Mouse (Mus musculus) cerebellum, adult 9-11 months (tissue): Measurements from ENCODE around the gene Dhx37.
"Not testable (repeated sequence)": the region's sequence is repeated elsewhere in the genome, so short reads cannot be mapped to it uniquely, and the experiment has no call there.

Source experiments
- DNase-seq: peaks from one replicate; pipeline ENCODE4 v3.0.0; 2022

Dhx37 gene

GRCm38 (mm10) chr5:125448026-125448425 lies 14.1 kb upstream of the Dhx37 start:
- DNase-seq: no peak

GRCm38 (mm10) chr5:125446344-125446743 lies 12.4 kb upstream of the Dhx37 start:
- DNase-seq: no peak

DNA sequence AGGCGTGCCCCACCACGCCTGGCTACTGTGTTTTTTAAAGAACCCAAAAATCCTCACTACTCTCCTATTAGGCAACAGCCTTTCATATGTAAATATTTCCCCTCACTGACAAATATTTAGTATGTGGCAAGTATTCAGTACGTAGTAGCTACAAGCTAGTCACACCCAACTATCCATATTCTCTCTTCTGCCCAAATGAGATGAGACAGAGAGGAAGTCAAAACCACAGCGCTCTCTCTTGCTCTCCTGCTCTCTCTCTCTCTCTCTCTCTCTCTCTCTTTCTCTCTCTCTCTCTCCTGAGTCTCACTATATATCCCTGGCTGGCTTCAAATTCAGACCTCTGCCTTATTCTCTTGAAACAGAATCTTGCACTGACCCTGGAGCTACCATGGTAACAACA lies 10.6 kb upstream of the Dhx37 start:
- DNase-seq: no peak

DNA sequence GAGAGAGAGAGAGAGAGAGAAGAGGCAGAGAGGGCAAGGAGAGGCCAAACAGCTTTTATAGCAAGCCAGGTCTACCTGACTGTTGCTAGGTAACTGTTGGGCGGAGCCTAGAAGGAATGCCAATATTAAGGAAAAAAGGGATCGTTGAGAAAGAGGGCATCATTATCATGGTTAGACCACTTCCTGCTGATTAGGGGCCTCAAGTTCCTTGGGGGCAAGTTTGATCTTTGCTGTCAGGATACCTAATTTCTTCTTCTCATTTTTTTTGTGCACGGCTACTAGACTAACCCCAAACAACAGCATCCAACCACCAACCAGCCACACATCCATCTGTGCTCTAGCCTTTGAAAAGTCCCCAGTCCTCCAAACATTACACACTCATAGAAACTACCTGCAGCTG lies 10.0 kb upstream of the Dhx37 start:
- DNase-seq: no peak

- DNase-seq: no peak
Observed at GRCm38 (mm10) chr5:125443335-125443734, 9.4 kb upstream of the Dhx37 start.

- no peak for DNase-seq
Observed at GRCm38 (mm10) chr5:125442136-125442995, 8.4 kb upstream of the Dhx37 start.

DNA sequence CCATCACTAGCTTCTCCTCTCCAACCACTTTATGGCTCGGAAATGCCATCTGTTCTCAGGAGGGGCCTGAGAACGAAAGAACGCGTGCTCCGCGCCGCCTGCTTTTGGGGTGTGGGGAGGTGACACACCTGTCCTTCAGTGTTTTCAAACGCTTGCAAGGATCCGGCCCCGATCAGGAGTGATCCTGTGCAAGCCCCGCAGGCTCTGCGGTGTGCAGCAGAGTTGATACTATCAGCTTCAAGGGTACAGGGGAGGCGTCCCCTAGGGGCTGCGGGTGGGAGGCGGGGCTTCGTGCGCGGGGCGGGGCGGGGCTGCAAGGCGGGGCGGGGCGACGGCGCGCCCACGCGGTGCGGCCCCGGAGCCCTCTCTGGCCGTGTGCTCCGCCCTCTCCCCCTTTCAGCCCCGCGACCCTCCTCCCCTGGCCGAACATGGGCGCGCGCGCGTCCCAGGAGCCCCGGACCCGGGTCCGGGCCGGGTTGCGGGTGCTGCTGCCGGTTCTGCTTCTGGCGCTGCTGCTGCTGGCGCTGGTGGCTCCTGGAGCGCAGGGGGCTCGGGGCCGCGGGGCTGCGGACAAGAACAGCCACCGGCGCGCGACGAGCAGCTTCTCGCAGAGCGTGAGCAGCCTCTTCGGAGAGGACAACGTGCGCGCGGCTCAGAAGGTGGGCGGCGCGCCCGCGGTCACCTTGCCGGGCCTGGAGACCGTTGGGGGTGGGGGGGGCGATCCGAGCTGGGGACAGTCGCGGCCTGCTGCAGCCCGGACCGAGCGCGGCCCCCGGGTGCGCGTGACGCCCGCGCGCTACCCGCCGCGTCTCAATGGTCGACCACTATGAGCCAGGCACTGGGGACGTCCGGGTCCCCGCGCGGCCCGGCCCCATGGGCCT lies 7.6 kb upstream of the Dhx37 start, which contains the start of gene Bri3bp:
Gene Bri3bp, plus strand, starts transcription at position 335 of the 881 bp plus-strand sequence.
- DNase-seq: peak; percentile 66

DNA sequence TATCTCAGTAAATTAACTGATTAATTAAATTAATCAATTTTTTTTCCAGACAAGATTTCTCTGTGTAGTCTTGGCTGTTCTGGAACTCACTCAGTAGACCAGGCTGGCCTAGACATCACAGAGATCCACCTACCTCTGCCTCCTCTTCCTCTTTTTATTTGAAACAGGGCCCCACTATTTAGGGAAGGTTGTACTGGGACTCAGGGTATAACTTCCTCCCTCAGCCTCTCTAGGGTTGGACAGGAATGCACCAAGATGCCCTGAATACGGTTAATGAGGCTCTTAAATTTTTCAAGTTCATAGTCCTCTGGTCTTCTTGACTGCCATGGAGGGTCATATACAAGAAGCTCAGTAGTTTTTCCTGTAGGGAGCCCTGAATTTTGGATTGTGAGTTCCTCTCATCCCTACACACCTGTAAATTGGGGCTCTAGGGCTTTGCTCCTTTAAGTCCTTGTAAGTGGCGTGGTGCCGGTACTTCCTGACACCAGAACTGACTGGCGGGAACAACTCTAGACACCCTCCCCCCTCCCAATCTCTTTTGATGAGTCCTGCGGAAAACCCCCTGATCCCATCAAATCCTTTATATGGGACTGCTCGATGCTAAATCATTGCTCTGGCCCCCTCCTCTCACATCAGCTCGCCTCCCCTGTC lies 6.8 kb upstream of the Dhx37 start:
- DNase-seq: no peak

DNA sequence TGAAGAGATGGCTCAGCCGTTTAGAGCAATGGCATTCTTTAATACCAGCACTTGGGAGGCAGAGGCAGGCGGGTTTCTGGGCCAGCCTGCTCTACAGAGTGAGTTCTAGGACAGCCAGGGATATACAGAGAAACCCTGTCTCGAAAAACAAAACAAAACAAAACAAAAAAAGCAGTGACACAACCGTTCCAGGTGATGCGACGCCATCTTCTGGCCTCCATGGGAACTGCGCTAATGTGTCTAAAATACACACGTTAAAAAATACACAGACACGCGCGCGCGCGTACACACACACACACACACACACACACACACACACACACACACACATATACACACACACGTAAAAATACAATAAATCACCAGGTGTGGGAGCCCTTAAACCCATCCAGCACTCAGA lies 426 bp upstream of the Dhx37 start:
- DNase-seq: not testable (repeated sequence)

DNA sequence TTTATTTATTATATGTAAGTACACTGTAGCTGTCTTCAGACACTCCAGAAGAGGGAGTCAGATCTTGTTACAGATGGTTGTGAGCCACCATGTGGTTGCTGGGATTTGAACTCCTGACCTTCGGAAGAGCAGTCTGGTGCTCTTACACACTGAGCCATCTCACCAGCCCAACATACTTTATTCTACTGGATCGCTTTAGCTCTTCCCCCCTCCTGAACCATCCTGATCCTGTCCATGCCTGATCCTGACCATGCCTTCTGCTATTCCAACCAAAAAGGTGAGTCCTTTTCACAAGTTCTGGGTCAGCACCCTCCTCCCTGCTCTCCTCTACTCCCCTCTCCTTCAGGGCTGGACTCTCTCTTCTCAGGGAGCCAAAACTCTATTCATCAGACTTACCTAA lies 1.6 kb downstream of the Dhx37 start:
- DNase-seq: not testable (repeated sequence)

DNA sequence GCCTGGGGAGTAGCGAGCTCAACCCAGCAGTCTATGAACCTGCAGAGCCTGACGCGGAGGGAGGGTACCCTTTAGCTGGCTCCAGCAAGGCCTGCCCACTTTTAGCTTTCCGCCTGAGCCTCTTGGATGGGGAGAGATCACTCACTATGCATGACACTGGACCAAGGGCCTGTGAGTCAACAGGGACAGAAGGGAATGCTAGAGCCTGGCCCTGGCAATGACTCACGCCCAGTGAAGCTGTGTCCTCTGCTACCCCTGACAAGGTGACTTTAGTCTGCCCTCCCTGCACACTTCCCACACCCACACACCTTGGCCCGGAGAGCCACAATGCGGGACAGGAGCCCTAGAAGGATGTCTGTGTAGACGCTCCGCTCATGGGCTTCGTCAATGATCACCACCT lies 7.6 kb downstream of the Dhx37 start:
- no peak for DNase-seq

- DNase-seq: no peak
Observed at GRCm38 (mm10) chr5:125425698-125426276, 8.1 kb downstream of the Dhx37 start.

DNA sequence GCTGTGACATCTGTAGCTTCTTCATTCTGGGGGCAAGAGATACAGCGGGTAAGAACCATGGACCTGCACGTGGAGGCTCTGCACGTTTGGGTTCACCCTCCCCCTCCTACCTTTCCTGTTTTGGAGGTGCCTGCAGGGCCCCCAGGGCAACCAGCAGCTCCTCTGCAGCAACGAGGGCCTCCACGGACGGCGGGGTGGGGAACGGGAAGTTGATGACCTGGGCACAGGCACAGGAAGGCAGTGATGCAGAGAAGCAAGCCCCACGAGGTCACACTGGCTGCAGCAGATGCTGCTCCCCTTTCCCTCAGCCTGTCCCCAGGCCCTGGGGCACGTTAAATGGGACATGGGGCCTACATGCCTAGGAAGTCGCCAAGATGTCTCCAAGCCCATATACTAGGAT lies 14.8 kb downstream of the Dhx37 start:
- no peak for DNase-seq

GRCm38 (mm10) chr5:125418636-125419035 lies 15.3 kb downstream of the Dhx37 start:
- DNase-seq: peak; percentile 81

GRCm38 (mm10) chr5:125416183-125416582 lies 17.7 kb downstream of the Dhx37 start:
- DNase-seq: no peak

GRCm38 (mm10) chr5:125413763-125414162 lies 20.2 kb downstream of the Dhx37 start:
- DNase-seq: no peak

- DNase-seq: not testable (repeated sequence)
Observed at GRCm38 (mm10) chr5:125412536-125412935, 21.4 kb downstream of the Dhx37 start.

DNA sequence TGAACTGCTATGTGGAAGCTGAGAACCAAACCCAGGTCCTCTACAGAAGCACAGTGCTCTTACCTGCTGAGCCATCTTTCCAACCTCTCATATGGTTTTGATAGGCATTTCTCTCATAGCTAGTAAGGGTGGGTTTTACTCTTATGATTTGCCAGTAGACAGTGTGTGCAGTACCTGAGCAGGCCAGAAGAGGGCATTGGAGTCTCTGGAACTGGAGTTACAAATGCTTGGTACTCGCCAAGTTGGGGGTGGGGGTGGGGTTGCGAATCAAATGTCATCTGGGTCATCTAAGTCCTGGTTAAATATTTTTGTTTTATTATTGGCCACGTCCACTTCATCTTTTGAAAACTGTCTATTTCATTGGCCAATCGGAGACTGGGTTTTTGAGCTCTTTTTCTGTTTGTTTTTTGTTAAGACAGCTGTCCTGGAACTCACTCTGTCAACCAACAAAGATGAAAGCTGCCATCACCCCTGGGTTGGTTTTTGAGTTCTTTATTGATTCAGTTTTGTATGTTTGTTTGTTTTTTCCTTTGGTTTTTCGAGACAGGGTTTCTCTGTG lies 21.9 kb downstream of the Dhx37 start:
- no peak for DNase-seq

GRCm38 (mm10) chr5:125409348-125410090 lies 24.4 kb downstream of the Dhx37 start:
- DNase-seq: no peak

GRCm38 (mm10) chr5:125408842-125409241 lies 25.1 kb downstream of the Dhx37 start:
- DNase-seq: peak; percentile 58

DNA sequence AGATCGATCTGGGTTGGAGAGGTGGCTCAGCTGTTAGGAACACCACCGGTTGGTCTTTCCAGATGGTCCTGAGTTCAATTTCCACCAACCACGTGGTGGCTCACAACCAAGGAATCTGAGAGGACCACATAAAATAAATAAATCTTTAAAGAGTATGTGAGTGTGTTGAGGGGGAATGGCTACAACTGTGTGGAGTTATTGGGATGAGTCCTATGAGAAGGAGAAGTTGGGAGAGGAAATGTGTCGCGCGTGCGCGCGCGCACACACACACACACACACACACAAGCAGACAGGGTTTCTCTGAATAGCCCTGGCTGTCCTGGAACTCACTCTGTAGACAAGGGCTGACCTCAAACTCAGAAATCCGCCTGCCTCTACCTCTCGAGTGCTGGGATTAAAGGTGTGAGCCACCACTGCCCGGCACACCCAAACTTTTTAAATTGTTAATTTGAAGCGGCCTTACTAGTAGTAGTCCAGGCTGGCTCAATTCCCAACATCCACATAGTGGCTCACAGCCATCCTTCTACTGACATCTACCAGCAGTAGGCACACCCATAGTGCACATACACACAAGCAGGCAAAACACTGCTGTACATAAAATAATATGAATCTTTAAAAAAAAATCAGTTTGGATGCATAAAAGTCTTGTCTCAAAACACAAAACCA lies 25.9 kb downstream of the Dhx37 start:
- no peak for DNase-seq
